Comparison of ENCODE assay signal across 8 mouse cellular contexts in the genomic region with DNA sequence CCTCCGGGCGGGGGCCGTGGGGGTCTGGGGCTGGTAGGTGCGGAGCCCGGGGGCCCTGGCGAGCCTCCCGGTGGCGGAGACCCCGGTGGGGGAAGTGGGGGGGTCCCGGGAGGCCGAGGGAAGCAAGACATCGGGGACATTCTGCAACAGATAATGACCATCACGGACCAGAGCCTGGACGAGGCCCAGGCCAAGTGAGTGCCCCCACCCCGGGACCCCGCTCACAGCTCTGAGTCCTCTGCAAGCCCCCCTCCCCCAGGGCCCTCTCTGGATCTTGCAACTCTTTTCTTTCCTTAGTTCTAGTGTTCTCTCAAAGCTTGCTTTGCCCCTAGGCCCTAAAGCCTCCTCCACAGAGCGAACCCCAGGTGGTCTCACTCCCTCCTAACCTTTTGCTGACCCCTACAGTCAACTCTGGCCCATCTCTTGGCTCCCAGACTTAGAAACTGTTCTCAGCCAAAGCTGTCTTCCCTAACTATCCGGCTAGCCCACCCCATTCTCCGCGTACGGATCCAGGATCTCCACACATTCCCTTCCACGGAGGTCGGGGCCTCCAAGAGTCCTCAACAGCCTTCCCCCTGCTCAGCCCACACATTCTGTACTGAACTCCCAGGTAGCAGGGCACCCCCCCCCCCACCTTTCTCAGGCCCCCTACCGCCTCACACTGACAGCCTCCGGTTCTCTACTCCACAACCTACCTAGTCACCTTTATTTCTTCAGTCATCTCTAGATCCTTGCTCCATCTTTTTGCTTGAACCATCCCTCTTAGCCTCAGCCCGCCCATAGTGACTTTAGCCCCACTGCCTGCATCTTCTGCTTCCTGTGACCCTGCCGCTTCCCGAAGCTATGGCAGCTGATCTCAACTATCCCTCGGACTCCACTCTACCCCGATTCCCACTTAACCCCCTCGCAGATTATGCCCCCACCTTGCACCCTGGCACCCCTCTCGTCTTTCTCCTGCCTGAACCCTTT. TPM values are rescaled to one million over a fixed set of nuclear protein-coding genes. Genes with fewer than 3 reads are reported as not detected.
A peak's percentile ranks its signal among the peaks of the same experiment; 100 is the strongest.
DNase-seq lines count a peak whose midpoint lies in the region; ATAC-seq and TF ChIP-seq lines count a peak whose summit lies in the region.

No protein-coding gene starts in this region.

- H3K9ac ChIP-seq in forebrain, embryonic 15.5 days (replicated peaks): peak overlapping the region; percentile 96
- H3K9ac ChIP-seq in kidney, postnatal 0 days (ENCODE audit: low read depth, low read length): peak overlapping the region; percentile 96

- peaks cover 12% of the 10 kb centered on the region for H3K36me3 ChIP-seq in forebrain, embryonic 15.5 days
- peaks cover 7% of the 10 kb centered on the region; the same call in 1 of the 2 replicates for H3K36me3 ChIP-seq in kidney, postnatal 0 days (ENCODE audit: insufficient read depth, low read length)
- H3K36me3 ChIP-seq in midbrain, embryonic 10.5 days: peaks cover 32% of the 10 kb centered on the region

- peak; percentile 28 to 45 for DNase-seq in spleen, postnatal 10 days (ENCODE audit: low spot score in 2 of 2)
- DNase-seq in spleen, adult 12 weeks (ENCODE audit: low spot score): no peak
- peak; percentile 82 for DNase-seq in kidney, postnatal 0 days (ENCODE audit: low spot score)
- DNase-seq in midbrain, embryonic 10.5 days (ENCODE audit: low spot score): peak; percentile 62
- no peak for DNase-seq in ovary, postnatal 14 days (ENCODE audit: low spot score)
- DNase-seq in right cerebral cortex, adult 18-20 months: no peak

- peak overlapping the region; percentile 65 for H3K4me3 ChIP-seq in brown adipose tissue, adult 24 weeks (ENCODE audit: insufficient read depth, low read depth, low read length)
- H3K4me3 ChIP-seq in forebrain, embryonic 15.5 days: peak overlapping the region; percentile 81
- H3K4me3 ChIP-seq in kidney, postnatal 0 days (replicated peaks; ENCODE audit: low read depth, low read length): peak overlapping the region; percentile 81
- peak overlapping the region; percentile 96 for H3K4me3 ChIP-seq in midbrain, embryonic 10.5 days

- no peaks in the 10 kb centered on the region for H3K9me3 ChIP-seq in forebrain, embryonic 15.5 days
- H3K9me3 ChIP-seq in kidney, postnatal 0 days (replicated peaks; ENCODE audit: low read length): no peaks in the 10 kb centered on the region
- H3K9me3 ChIP-seq in midbrain, embryonic 10.5 days (replicated peaks): no peaks in the 10 kb centered on the region

- WGBS in forebrain, embryonic 15.5 days: under 1% methylated on average over 25 of the region's 32 CpGs
- under 1% methylated on average over 31 of the region's 32 CpGs for WGBS in kidney, postnatal 0 days
- WGBS in midbrain, embryonic 10.5 days: 3% methylated on average over 32 of the region's 32 CpGs

- no peak for TF ChIP-seq CTCF in kidney, postnatal 0 days (IDR thresholded peaks at IDR 0.05; ENCODE audit: low read depth)

- peaks cover 12% of the 10 kb centered on the region for H3K4me1 ChIP-seq in brown adipose tissue, adult 24 weeks (ENCODE audit: control insufficient read depth, insufficient read depth, insufficient read length, low read length)
- peaks cover 54% of the 10 kb centered on the region for H3K4me1 ChIP-seq in forebrain, embryonic 15.5 days
- peaks cover 59% of the 10 kb centered on the region for H3K4me1 ChIP-seq in kidney, postnatal 0 days (replicated peaks; ENCODE audit: insufficient read depth, low read length)
- H3K4me1 ChIP-seq in midbrain, embryonic 10.5 days: peaks cover 95% of the 10 kb centered on the region

- peak overlapping the region; percentile 86 for H3K4me2 ChIP-seq in forebrain, embryonic 15.5 days (replicated peaks)
- H3K4me2 ChIP-seq in kidney, postnatal 0 days (ENCODE audit: low read length): peak overlapping the region; percentile 98

- H3K27me3 ChIP-seq in forebrain, embryonic 15.5 days: no peaks in the 10 kb centered on the region
- H3K27me3 ChIP-seq in kidney, postnatal 0 days (ENCODE audit: insufficient read depth, low read length): no peaks in the 10 kb centered on the region
- H3K27me3 ChIP-seq in midbrain, embryonic 10.5 days (ENCODE audit: low read depth, poor library complexity, severe bottlenecking): no peaks in the 10 kb centered on the region

- ATAC-seq in forebrain, embryonic 15.5 days (replicated peaks): peak; percentile 27; the same call in 1 of the 2 replicates
- ATAC-seq in kidney, postnatal 0 days (replicated peaks; ENCODE audit: low FRiP score, low read depth): peak; percentile 9; the same call in 1 of the 2 replicates

- H3K27ac ChIP-seq in brown adipose tissue, adult 24 weeks (replicated peaks; ENCODE audit: low read depth, low read length): peak overlapping the region; percentile 75
- peak overlapping the region; percentile 97 for H3K27ac ChIP-seq in forebrain, embryonic 15.5 days (replicated peaks)
- H3K27ac ChIP-seq in kidney, postnatal 0 days: peak overlapping the region; percentile 99
- peak overlapping the region; percentile 100 for H3K27ac ChIP-seq in midbrain, embryonic 10.5 days (replicated peaks)

RNA-seq across cellular contexts. Expression of a gene that starts 1.8 kb away (rescaled TPM):
- 19.9 and 35.5 TPM in 2 replicates for polyA plus RNA-seq in brown adipose tissue, adult 24 weeks (2012; ENCODE audit: insufficient read depth, insufficient read length, missing spikeins)
- 6.8 and 7.5 TPM in 2 replicates for polyA plus RNA-seq in forebrain, embryonic 15.5 days (2015; fragmentation: Nextera tagmentation; extraction: Ambion mirVana)
- 13.0 and 13.2 TPM in 2 replicates for polyA plus RNA-seq in kidney, postnatal 0 days (2015; fragmentation: Nextera tagmentation; extraction: Ambion mirVana)
- polyA plus RNA-seq in midbrain, embryonic 10.5 days (2016; fragmentation: Nextera tagmentation; extraction: Ambion mirVana): 17.5 and 17.7 TPM in 2 replicates

RNA-seq across cellular contexts. Expression of a gene that starts 3.3 kb away (rescaled TPM):
- polyA plus RNA-seq in brown adipose tissue, adult 24 weeks (2012; ENCODE audit: insufficient read depth, insufficient read length, missing spikeins): 3.3 and 7.5 TPM in 2 replicates
- 2.7 and 3.2 TPM in 2 replicates for polyA plus RNA-seq in forebrain, embryonic 15.5 days (2015; fragmentation: Nextera tagmentation; extraction: Ambion mirVana)
- polyA plus RNA-seq in kidney, postnatal 0 days (2015; fragmentation: Nextera tagmentation; extraction: Ambion mirVana): 28.5 and 29.5 TPM in 2 replicates
- 5.3 and 6.6 TPM in 2 replicates for polyA plus RNA-seq in midbrain, embryonic 10.5 days (2016; fragmentation: Nextera tagmentation; extraction: Ambion mirVana)

RNA-seq across cellular contexts. Expression of a gene that starts 4.8 kb away (rescaled TPM):
- not detected in 2 replicates for polyA plus RNA-seq in brown adipose tissue, adult 24 weeks (2012; ENCODE audit: insufficient read depth, insufficient read length, missing spikeins)
- 1.8 TPM in 2 replicates for polyA plus RNA-seq in forebrain, embryonic 15.5 days (2015; fragmentation: Nextera tagmentation; extraction: Ambion mirVana)
- 7.4 and 7.9 TPM in 2 replicates for polyA plus RNA-seq in kidney, postnatal 0 days (2015; fragmentation: Nextera tagmentation; extraction: Ambion mirVana)
- polyA plus RNA-seq in midbrain, embryonic 10.5 days (2016; fragmentation: Nextera tagmentation; extraction: Ambion mirVana): 3.1 and 3.2 TPM in 2 replicates

RNA-seq across cellular contexts. Expression of a gene that starts 10.6 kb away (rescaled TPM):
- 104 and 110 TPM in 2 replicates for polyA plus RNA-seq in brown adipose tissue, adult 24 weeks (2012; ENCODE audit: insufficient read depth, insufficient read length, missing spikeins)
- polyA plus RNA-seq in forebrain, embryonic 15.5 days (2015; fragmentation: Nextera tagmentation; extraction: Ambion mirVana): 313 and 321 TPM in 2 replicates
- polyA plus RNA-seq in kidney, postnatal 0 days (2015; fragmentation: Nextera tagmentation; extraction: Ambion mirVana): 154 and 177 TPM in 2 replicates
- polyA plus RNA-seq in midbrain, embryonic 10.5 days (2016; fragmentation: Nextera tagmentation; extraction: Ambion mirVana): 202 and 233 TPM in 2 replicates

RNA-seq across cellular contexts. Expression of a gene that starts 11.2 kb away (rescaled TPM):
- 89.0 and 120 TPM in 2 replicates for polyA plus RNA-seq in brown adipose tissue, adult 24 weeks (2012; ENCODE audit: insufficient read depth, insufficient read length, missing spikeins)
- polyA plus RNA-seq in forebrain, embryonic 15.5 days (2015; fragmentation: Nextera tagmentation; extraction: Ambion mirVana): 89.2 and 91.1 TPM in 2 replicates
- polyA plus RNA-seq in kidney, postnatal 0 days (2015; fragmentation: Nextera tagmentation; extraction: Ambion mirVana): 56.1 and 58.6 TPM in 2 replicates
- 66.0 and 70.1 TPM in 2 replicates for polyA plus RNA-seq in midbrain, embryonic 10.5 days (2016; fragmentation: Nextera tagmentation; extraction: Ambion mirVana)

Comparison
In these comparisons a context has a peak if more than half of its experiments do, and no peak if none do; other contexts are left out.
1. DNase-seq: peak in spleen, postnatal 10 days (2 of 2), kidney, postnatal 0 days (single experiment) and midbrain, embryonic 10.5 days (single experiment); none in spleen, adult 12 weeks (single experiment), ovary, postnatal 14 days (single experiment) and right cerebral cortex, adult 18-20 months (single experiment).
2. Peak in every context shown above with its lines, with median percentiles within 50 percentile points of each other: H3K27ac ChIP-seq and H3K4me3 ChIP-seq.